Mouse (Mus musculus) erythroid progenitor cell, adult 5-6 weeks (primary cell): ENCODE data around the gene Guca2b. TPM values are rescaled to one million over a fixed set of nuclear protein-coding genes. Genes with fewer than 3 reads are reported as not detected.

Experiments used
- ATAC-seq: replicated peaks from 2 replicates; pipeline ENCODE4 v1.8.0; 2016; ENCODE audit warnings: moderate number of reproducible peaks, mild to moderate bottlenecking, moderate TSS enrichment, inconsistent platforms; ENCODE audit not compliant: poor library complexity, low FRiP score, severe bottlenecking
- total RNA-seq, 2 experiments: library from RNA; stranded (forward) in 1 of 2; stranded (reverse) in 1 of 2; fragments of 150-400 nt in 1 of 2; fragments of 186-747, 209-891 nt in 1 of 2; gene quantifications; 2 replicates each; pipeline versions ENCODE4 v1.2.3 to v1.2.4; 2015 to 2017; ENCODE audit warnings: low replicate concordance in 2 of 2

Gene Guca2b
- total RNA-seq (2015; ENCODE audit: low replicate concordance) = not detected in 2 replicates
- total RNA-seq (2017; ENCODE audit: low replicate concordance) = not detected in 2 replicates

GRCm38 (mm10) chr4:119658731-119659130 lies at the start of gene Guca2b:
Guca2b (minus strand) TSS chr4:119658954.
- ATAC-seq = no peak

DNA sequence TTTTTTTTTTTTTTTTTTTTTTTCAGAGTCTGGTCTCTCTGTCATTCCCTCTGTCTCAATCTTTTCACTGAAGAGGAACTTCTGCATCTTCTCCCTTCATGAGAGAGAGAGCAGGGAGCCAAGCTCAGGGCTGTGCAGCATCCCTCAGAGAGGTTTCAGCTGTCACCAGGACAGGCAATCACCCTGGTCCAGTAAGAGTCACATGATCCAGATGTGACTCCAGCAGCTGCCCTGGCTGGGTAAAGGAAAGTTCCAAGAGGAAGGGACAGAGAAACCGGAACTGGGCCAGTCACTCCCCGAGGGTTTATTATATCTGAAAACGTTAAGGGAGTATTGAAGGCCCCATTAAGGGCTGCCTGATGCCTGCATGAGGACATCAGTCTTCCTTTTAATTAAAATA lies 49.0 kb upstream of the Guca2b start:
- no peak for ATAC-seq

DNA sequence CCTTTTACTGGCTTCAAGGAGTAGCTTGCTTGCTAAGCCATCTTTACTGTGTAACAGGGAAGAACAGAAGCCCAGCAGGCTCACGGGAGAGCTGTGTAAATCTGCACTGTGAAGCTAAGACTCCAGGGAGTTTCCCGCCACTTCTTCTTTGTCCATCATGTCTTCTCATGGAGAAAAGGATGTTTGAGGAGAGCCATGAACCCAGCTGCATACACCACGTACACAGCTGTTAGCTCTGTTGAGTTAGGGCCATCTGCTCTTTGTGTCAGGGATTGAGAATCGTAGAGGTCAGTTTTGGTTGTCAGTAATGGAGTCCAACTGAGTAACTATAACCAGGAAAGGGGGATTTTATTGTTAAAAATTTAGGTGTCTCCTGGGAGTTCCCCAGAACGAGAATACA lies 48.6 kb upstream of the Guca2b start:
- ATAC-seq = no peak

GRCm38 (mm10) chr4:119703965-119704364 lies 45.2 kb upstream of the Guca2b start:
- no peak for ATAC-seq

DNA sequence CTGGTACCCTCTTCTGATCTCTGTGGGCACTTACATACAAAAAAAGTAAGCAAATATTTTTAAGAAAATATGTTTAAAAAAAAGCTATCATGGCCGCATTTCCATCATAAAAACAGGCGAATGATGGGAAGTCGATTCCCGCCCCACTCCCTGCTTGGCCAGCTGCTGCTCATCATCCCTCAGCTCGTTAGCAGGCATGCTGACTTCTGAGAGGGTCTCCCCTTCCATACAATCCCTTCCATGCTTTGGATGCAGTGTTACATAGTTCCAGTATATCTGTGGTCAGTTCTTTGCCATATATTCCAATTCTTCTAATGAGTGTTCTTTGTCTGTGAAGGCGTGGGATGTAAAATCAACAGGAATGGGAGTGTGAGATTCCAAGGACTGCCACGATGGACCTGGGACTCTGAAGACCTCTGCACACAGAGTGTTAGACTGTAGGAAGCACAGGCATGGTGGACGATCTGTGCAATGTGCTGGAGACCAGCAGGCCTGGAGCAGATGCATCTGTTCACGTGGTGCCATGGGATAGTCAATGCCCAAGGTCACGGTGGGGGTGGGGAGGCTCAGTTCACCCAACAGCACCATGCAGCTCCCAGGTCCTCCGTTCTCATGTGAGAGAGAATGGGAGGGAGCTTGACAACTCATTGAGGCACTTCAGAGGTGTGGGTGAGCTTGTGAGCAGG lies 42.7 kb upstream of the Guca2b start:
- ATAC-seq = no peak

- ATAC-seq = no peak
Observed at GRCm38 (mm10) chr4:119698339-119698738, 39.6 kb upstream of the Guca2b start.

- ATAC-seq = no peak
Observed at GRCm38 (mm10) chr4:119685746-119686145, 27.0 kb upstream of the Guca2b start.

DNA sequence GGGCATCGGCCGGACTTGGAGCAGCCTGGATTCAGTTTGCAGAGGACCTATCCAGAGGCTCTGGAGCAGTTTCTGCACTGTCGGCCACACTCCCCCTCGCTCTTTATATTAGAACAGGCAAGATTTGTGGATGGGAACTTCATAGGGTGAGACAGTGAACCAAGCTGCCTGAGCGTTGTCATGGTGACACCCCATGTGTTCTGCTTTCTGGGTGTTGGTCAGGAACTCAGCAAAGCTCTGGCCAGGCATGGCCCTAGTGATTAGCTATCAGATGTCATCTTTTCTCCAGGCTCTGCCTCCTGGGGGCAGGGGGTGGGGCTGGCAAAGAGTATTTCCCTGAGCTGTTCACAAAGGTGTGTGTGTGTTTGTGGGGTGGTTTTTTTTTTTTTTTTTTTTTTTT lies 23.8 kb upstream of the Guca2b start:
- ATAC-seq = no peak

DNA sequence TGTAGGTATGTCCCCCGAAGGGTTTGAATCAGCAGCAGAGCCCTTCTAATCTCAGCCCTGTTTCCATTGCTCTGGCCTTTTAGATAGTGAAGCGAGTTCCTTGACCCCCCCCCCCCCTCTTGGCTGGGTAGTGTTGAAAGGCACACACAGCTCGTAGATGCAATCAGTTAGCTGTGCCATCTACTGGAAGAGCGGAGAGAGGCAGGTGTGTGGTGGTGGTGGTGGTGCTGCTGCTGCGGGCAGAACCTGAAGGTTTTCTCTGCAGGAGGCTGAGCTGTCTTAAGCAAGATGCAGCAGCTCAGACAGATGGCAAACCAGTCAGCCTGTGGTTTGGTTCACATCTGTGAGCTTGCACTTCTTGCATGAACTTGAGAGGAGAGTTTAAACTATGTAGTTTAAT lies 13.9 kb upstream of the Guca2b start:
- ATAC-seq = no peak

DNA sequence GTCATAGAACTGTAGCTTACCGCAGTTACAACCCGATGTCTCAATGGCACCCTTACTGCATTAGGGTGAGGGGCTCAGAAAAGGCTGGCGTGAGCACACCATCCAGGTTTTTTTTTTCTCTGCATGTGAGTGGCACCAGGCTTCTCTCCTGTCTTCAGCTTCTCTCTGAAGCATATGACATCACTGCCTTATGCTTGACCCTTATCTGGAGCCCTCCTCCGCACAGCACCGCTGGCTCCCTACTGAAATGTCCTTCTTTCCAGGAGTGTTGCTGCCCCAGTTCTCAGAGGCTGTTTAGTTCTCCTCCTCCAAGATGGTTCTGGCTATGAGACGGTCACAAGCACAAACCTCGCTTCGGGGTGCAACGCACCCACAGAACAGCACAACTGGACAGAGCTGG lies 12.4 kb upstream of the Guca2b start:
- no peak for ATAC-seq

GRCm38 (mm10) chr4:119670736-119671135 lies 12.0 kb upstream of the Guca2b start:
- no peak for ATAC-seq

DNA sequence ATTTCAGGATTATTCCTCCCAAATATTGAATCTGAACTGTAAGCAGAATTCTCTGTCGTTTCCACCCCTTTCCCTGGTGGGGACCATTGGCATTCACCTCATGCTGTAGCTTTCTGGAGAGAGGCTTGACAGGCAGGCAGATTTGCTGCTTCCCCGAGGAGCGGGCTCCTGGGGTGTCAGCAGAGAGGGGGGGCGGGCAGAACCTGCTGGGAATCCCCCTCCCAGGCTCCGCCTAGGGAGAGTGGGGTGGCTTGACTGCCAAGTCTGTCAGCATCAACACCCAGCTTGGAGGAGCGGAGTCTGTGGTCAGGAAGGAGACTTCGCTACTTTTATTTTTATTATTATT lies 11.4 kb upstream of the Guca2b start:
- no peak for ATAC-seq

GRCm38 (mm10) chr4:119669356-119670209 lies 10.8 kb upstream of the Guca2b start:
- no peak for ATAC-seq

DNA sequence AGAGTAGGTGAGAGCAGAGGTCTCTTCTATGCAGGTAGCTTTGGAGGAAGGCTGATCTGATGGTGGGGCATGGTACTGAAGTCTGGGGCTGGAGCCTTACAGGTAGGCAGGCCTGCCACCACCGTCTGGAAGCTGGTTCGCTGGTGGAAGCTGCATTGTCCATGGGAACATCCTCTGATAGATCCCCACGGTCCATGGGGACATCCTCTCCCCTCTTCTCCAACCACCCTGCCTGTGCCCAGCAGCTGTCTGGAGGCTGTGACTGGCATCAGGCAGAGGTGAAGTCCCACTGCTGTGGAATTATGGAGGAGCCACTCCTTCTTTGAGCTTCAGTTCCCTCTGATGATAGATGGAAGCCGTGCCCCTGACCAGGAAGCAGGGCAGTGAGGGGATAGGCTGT lies 9.8 kb upstream of the Guca2b start:
- no peak for ATAC-seq

DNA sequence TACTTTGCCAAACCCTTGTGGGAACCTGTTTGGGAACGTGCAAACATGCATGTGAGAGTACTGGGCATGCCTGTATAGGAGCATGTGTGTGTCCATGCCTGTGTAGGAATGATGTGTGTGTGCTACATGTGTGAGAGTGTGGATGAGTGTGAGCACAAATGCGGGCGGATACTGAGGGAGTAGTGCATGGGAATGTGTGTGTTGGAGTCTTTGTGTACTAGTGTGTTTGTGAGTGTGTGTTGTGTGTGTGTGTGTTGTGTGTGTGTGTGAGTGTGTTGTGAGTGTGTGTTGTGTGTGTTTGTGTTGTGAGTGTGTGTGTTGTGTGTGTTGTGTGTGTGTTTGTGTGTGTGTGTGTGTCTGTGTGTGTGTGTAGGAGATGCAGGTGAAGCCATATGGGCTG lies 9.4 kb upstream of the Guca2b start:
- no peak for ATAC-seq

DNA sequence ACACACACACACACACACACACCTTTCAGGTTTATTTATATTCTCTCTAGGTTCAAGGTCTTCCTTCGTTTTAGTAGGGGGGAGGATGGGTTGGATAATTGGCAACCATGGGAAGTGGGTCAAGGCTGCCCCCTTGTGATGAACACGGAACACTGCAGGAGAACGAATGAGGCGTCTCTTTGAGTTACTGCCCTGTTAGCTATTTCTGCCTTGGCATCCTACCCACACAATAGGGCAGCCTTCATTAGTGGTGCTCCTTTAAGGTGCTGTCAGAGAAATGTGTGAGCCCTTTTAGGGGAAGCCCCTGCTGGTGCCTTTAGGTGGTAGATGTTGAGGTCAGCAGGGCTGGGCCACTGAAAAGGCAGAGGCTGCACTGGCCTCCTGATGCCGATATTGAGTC lies 8.7 kb upstream of the Guca2b start:
- ATAC-seq = no peak

- no peak for ATAC-seq
Observed at GRCm38 (mm10) chr4:119666116-119666515, 7.4 kb upstream of the Guca2b start.

GRCm38 (mm10) chr4:119665166-119665565 lies 6.4 kb upstream of the Guca2b start:
- ATAC-seq = no peak

- no peak for ATAC-seq
Observed at GRCm38 (mm10) chr4:119663409-119664095, 4.8 kb upstream of the Guca2b start.

DNA sequence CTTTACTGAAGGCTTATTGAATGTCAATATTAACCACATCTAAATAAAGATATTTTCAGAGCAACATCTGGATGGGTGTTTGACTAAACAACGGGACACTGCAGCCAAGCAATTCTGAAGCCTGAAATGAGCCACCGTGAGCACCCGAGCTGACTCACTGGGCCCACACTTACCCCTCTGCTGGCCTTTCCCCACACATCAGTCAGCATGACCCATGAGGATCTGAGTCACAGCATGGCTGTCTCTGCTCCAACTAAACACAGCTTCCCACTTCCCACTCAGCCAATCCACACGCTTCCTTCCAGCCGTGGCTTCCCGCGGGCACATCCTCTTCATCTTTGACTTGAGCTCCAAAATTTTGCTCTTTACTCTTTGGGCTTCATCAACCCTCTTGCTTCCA lies 4.2 kb upstream of the Guca2b start:
- no peak for ATAC-seq

DNA sequence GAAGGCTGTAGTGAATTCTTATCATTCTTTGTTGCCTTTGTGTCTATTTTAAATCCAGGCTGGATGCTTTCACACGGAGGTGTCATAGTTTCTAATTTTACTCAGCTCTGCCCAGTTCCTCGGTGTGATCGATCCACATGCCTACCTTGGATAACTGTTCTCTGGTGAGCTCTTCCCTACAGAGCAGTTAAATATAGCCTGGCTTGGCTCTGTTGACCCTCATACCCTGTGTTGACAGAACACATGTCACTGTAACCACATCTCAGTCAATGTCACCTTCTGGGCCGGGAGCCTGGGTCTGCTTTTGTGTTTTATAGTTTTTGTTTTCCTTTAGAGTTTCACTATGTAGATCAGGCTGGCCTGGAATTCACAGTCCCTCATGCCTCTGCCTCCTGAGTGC lies 3.4 kb upstream of the Guca2b start:
- ATAC-seq = no peak
